Mouse (Mus musculus) left cerebral cortex, adult 18-20 months (tissue): ENCODE data around the gene Vwa7. TPM values are rescaled to one million over a fixed set of nuclear protein-coding genes. Genes with fewer than 3 reads are reported as not detected.

Experiments
- DNase-seq, 2 experiments: peaks; one replicate each; pipeline ENCODE4 v3.0.0; 2021 to 2022; ENCODE audit warnings: low spot score in 2 of 2, mixed read lengths in 1 of 2
- total RNA-seq, 2 experiments: library from RNA; stranded (reverse); gene quantifications; 2 replicates each; pipeline ENCODE4 v1.2.3; 2021

The Vwa7 gene
- total RNA-seq, 2 experiments from 2014 or later = 0.61 to 0.77 TPM

DNA sequence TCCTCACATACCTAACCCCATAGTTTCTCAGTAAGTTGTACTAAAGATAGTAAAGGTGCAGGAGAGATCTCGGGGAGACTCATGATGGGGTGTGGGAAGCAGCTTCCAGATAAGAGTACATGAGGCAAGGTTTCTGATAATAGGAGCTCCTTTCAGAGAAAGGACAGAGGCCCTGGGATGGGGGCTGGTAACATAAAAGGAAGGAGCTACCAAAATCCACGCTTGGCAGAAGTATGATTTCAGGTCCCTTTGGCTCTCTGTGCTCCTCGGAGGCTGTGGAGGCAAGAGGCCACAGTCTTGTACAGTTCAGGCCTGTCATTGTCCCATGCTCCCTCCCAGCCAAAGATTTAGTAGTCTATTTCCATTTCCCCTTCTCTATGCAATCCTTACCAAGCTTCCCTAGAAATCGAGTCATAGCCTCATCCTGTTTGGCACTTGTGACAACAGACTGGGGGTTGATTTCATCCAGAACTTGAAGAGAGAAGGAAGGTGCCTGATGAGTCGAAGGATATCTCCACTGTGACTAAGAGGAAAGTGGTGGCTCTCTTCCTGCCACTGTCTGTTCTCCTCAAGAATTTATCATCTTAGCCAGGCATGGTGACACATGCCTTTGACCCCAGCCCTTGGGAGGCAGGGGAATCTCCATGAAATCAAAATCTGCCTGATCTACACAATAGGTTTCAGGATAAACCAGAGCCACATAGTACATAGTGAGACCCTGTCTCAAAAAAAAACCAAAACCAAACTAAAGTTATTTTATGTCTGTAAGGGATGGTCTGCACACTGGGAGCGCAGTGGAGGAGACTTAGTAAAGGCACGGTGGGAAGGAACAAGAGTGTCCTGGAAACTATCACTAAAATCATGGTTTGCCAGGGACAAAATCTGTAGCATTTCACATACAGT, 28.8 kb downstream of the Vwa7 start:
- DNase-seq = no peak

GRCm38 (mm10) chr17:35045807-35046680, 29.7 kb downstream of the Vwa7 start:
- no peak for DNase-seq

- peak; percentile 86 to 89 for DNase-seq
Observed at GRCm38 (mm10) chr17:35046681-35047455, 30.5 kb downstream of the Vwa7 start, which contains the start of gene Msh5. Msh5 (minus strand) TSS chr17:35046745.

DNA sequence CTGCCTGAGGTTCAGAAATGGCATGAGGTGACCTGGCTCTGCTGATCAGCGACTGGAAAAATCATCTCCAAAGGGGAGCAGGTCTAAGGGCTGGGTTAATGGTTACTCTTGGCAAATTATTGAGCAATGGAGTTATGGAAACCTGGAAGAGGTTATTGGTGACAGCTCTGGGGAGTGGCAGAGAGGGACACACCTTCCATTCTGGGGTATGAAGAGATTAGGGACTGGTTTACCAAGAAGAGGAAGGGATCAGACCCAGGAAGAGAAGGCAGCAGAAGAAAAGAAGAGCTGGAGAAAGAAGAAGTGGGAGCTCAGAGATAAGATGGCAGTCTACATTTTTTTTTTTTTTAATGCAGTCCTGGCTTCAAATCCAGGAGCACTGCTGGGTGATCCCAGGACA, 31.3 kb downstream of the Vwa7 start:
- no peak for DNase-seq

DNA sequence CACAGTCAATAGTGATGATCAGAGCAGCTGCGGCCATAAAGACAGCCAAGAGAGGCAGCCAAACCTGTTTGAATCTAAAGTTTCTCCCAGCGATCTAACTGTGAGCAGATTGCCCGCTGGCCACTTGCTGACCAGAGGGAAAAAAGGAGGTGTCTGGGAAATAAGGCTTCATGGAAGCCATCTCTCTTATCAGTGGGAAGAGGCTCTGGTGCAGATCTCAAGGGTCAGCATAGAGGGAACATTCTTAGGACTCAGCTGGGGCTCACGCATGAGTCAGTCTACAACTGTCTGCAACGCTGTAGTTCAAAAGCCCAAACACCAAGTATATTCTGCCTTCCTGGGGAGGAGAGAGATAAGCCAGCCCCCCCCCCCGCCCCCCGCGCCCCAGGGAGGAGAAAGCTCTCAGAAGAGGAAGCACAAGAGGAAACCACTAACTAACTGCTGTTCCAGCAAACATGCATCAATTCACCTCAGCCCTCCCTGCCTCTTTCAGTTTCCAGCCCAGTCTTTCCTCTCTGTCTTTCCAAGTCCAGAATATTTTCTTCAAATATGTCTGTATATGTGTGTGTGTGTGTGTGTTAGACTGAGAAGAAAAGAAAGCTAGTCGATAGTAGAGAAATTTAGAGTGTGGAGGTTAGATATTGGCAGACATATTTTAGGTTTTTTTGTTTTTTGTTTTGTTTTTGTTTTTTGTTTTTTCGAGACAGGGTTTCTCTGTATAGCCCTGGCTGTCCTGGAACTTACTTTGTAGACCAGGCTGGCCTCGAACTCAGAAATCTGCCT, 32.0 kb downstream of the Vwa7 start:
- DNase-seq = no peak

DNA sequence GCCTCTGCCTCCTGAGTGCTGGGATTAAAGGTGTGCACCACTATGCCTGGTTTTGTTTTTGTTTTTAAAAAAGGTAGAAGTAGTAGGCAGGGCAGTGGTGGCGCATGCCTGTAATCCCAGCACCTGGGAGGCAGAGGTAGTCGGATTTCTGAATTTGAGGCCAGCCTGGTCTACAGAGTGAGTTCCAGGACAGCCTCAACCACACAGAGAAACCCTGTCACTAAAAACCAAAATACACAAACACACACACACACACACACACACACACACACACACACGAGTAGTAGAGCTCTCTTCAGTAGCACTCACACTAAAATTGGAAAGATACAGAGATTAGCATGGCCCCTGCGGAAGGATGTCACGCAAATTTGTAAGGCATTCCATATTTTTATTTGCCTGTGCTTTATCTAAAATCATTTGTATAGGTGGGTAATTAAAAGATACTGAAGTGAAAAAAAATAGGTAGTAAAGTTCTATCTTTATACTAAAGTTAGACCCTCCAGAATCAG, 32.6 kb downstream of the Vwa7 start:
- DNase-seq = no peak

DNA sequence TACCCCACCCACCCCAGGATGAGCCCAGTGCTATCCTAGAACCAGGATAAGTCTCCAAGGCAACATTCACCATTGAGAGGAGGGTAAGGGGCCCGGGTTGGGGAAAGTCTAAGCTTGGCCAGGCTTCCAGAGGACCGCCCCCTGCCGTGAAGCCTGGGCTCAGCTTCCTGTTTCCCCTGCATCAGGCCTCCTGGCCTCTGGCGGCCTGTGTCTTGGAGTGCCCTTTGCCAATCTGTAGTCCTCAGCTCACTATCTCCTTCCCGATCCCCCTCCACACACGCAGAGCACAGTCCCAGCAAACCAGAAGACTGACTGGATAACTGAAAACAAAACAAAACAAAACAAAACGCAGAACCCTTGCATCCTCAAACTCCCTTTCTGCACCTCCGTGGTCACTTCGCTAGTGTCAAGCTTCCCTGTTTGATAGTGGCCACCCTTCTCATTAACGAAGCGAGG, 33.2 kb downstream of the Vwa7 start, which contains the start of gene Clic1:
Clic1 (plus strand) TSS at position 406 of the 456 bp plus-strand sequence.
- no peak for DNase-seq

DNA sequence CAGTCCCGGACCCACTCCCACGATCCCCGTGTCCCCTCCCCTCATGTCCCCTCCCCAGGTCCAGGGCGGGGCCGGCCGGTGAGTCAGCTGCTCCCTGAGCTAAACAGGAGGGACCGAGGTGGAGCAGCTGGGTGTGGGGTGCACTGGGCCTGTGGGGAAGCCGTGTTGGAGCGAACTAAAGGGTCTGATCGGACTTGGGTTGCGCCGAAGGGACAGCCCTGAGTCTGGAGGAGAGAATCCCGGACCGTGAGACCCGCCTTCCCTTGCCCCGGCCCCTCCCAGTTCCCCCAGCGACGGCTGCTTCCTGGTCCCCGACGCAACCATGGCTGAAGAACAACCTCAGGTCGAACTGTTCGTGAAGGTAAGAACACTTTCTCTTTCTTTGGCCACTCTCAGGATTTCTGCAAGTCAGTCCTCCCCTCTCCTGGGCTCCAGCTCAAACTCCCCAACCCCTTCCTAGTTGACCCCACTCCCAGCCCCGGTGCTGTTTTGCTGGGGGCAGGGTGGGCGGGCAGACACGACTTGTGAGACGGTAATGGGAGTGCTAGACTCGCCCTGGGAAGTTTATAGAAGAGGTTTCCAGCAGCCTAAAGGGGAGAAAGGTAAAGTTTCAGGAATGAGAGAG, 33.9 kb downstream of the Vwa7 start:
- DNase-seq = no peak

GRCm38 (mm10) chr17:35051156-35052086, 35.0 kb downstream of the Vwa7 start:
- DNase-seq = no peak

- no peak for DNase-seq
Observed at GRCm38 (mm10) chr17:35052271-35052798, 36.0 kb downstream of the Vwa7 start.

GRCm38 (mm10) chr17:35055691-35056495, 39.5 kb downstream of the Vwa7 start:
- no peak for DNase-seq

- no peak for DNase-seq
Observed at GRCm38 (mm10) chr17:35057090-35057489, 40.7 kb downstream of the Vwa7 start.

DNA sequence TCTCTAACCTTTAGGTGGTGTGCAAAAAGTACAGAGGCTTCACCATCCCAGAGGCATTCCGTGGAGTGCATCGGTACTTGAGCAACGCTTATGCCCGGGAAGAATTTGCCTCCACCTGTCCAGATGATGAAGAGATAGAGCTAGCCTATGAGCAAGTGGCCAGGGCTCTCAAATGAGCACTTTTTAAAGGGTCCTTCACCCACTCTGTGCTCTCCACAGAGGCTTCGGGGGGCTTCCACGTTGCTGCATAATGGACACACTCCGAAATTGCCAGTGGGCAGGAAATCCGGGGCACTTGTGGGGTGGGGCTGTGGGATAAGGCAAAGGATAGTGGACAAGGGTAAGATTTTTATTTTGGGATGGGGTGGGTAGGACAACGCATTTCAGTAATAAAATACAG, 41.9 kb downstream of the Vwa7 start:
- no peak for DNase-seq

- peak; percentile 59 to 60 for DNase-seq
Observed at GRCm38 (mm10) chr17:35058911-35059892, 42.8 kb downstream of the Vwa7 start, which contains the start of gene Ddah2. Ddah2 (plus strand) TSS chr17:35059035.

DNA sequence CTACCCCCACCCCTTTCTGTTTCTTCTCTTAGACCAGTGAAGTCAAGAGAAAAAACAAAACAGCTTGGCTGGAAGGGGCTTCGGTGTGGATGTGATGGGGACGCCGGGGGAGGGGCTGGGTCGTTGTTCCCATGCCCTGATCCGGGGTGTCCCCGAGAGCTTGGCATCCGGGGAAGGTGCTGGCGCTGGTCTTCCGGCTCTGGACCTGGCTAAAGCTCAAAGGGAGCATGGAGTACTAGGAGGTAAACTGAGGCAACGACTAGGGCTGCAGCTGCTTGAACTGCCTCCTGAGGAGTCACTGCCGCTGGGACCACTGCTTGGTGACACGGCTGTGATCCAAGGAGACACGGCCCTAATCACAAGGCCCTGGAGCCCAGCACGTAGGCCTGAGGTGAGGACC, 43.7 kb downstream of the Vwa7 start:
- DNase-seq = no peak

DNA sequence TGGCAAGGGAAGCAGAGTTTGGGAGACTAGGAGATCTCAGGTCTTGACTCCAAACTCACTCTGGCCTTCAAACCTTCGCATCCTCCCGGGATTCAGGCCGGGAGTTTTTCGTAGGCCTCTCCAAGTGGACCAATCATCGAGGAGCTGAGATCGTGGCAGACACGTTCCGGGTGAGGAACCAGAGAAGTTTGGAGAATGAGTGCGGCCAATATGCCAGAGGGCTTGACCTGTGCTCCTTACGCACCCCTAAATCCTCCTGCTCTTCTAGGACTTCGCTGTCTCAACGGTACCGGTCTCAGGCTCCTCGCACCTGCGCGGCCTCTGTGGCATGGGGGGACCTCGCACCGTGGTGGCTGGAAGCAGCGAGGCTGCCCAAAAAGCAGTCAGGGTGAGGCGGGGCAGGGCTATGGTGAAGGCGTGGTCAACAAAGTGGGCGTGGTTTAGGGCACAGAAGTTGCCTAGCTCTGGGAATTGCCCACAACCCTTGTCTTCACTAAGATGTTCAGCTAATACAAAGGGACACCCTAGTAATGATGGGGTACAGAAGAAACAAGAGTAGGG, 44.4 kb downstream of the Vwa7 start:
- DNase-seq = no peak
